Mouse (Mus musculus): ENCODE results near the gene Fam161a.

- TF ChIP-seq CTCF (IDR thresholded peaks at IDR 0.05; ENCODE audit: low read depth) = no peak
- TF ChIP-seq EP300 (IDR thresholded peaks at IDR 0.05; ENCODE audit: low read depth) = no peak
Measured at GRCm38 (mm10) chr11:23023155-23023554, 15.8 kb downstream of the Fam161a start.
